In genomic region chr17:12997890-12998289, GRCm38 (mm10) we compare ENCODE assay signal across 38 mouse cellular contexts. TPM values are rescaled to one million over a fixed set of nuclear protein-coding genes. Genes with fewer than 3 reads are reported as not detected.
"Had no signal": no experiment of that assay in that cellular context is flagged by ENCODE, and none has a peak within 500 bp of the region (broad histone marks: within the 10 kb centered on the region; RNA-seq: fewer than 3 reads in every experiment).

No protein-coding gene starts in this region.

- H3K27me3 ChIP-seq: heart, embryonic 12.5 days; hindbrain, embryonic 13.5 days; hindbrain, embryonic 15.5 days; kidney, embryonic 15.5 days; limb, embryonic 13.5 days; limb, embryonic 15.5 days had no signal

- H3K9ac ChIP-seq: heart, embryonic 12.5 days; hindbrain, embryonic 13.5 days; hindbrain, embryonic 15.5 days; kidney, embryonic 15.5 days; limb, embryonic 13.5 days; limb, embryonic 15.5 days; liver, embryonic 12.5 days; liver, embryonic 14.5 days had no signal

- H3K4me3 ChIP-seq: heart, embryonic 10.5 days; heart, embryonic 12.5 days; hindbrain, embryonic 13.5 days; hindbrain, embryonic 15.5 days; kidney, embryonic 15.5 days; limb, embryonic 13.5 days; limb, embryonic 15.5 days; liver, embryonic 12.5 days had no signal

- H3K27ac ChIP-seq: heart, embryonic 10.5 days; hindbrain, embryonic 13.5 days; hindbrain, embryonic 15.5 days; hindbrain, postnatal 0 days; kidney, embryonic 15.5 days; kidney, postnatal 0 days; limb, embryonic 13.5 days; limb, embryonic 15.5 days; liver, embryonic 12.5 days; liver, embryonic 14.5 days had no signal

- H3K4me1 ChIP-seq: heart, embryonic 10.5 days; heart, embryonic 12.5 days; hindbrain, embryonic 13.5 days; kidney, embryonic 15.5 days had no signal

- H3K36me3 ChIP-seq: heart, embryonic 10.5 days; heart, embryonic 12.5 days; hindbrain, embryonic 13.5 days; hindbrain, embryonic 15.5 days; kidney, embryonic 15.5 days; limb, embryonic 13.5 days; limb, embryonic 15.5 days; liver, embryonic 12.5 days had no signal

- H3K9me3 ChIP-seq: heart, embryonic 10.5 days; heart, embryonic 12.5 days; hindbrain, embryonic 13.5 days; hindbrain, embryonic 15.5 days; kidney, embryonic 15.5 days; limb, embryonic 13.5 days; limb, embryonic 15.5 days; liver, embryonic 12.5 days had no signal

- DNase-seq: gastrocnemius, postnatal 14 days; gastrocnemius, postnatal 36 days; heart, adult 18-20 months; heart, postnatal 10 days; kidney, adult 11 months; kidney, adult 2 months; kidney, adult 9 months; kidney, postnatal 14 days; kidney, postnatal 36 days; layer of hippocampus, adult 9-11 months; layer of hippocampus, postnatal 36 days; left cerebral cortex, postnatal 4 days had no signal

RNA-seq across cellular contexts. Expression of gene Gpr31b, which starts 54.2 kb away (rescaled TPM):
- total RNA-seq: gastrocnemius, adult 18-20 months; gastrocnemius, adult 8-10 months; gastrocnemius, postnatal 14 days; gastrocnemius, postnatal 36 days; heart, adult 8-10 months; heart, postnatal 10 days; hematopoietic stem cell, adult 5-6 weeks; layer of hippocampus, adult 18-20 months; layer of hippocampus, adult 8-10 months; layer of hippocampus, postnatal 14 days; layer of hippocampus, postnatal 36 days; left cerebral cortex, adult 18-20 months; left cerebral cortex, postnatal 25 days; liver, adult 2 months had no signal
- polyA plus RNA-seq: heart, embryonic 10.5 days; hindbrain, embryonic 13.5 days; hindbrain, postnatal 0 days; intestine, embryonic 14.5 days; intestine, embryonic 16.5 days; limb, embryonic 11.5 days; limb, embryonic 13.5 days; limb, embryonic 15.5 days; liver, adult 2 months; liver, embryonic 12.5 days; liver, embryonic 16.5 days had no signal

RNA-seq across cellular contexts. Expression of gene Acat3, which starts 57.5 kb away (rescaled TPM):
- total RNA-seq: gastrocnemius, adult 18-20 months; gastrocnemius, adult 8-10 months; gastrocnemius, postnatal 14 days; gastrocnemius, postnatal 36 days; heart, adult 18-20 months; heart, postnatal 10 days; heart, postnatal 25 days had no signal
